Mouse (Mus musculus) activated CD4-positive, CD25-positive, alpha-beta regulatory T cell, adult 4 months (primary cell): ENCODE data around the gene Foxn2. TPM values are rescaled to one million over a fixed set of nuclear protein-coding genes. Genes with fewer than 3 reads are reported as not detected.
"Not testable (repeated sequence)": the region's sequence is repeated elsewhere in the genome, so short reads cannot be mapped to it uniquely, and the experiment has no call there.

Experiments used
- ATAC-seq: one replicate; pipeline ENCODE4 v1.8.0; 2017
- polyA plus RNA-seq, 2 experiments: library from polyadenylated mRNA; unstranded; fragments of 100-300 nt; shearing (Covaris generic); gene quantifications; one replicate each; pipeline ENCODE4 v1.2.1; 2017

Gene Foxn2
- polyA plus RNA-seq: 10 to 100 TPM; 34.0 to 36.1 TPM

DNA sequence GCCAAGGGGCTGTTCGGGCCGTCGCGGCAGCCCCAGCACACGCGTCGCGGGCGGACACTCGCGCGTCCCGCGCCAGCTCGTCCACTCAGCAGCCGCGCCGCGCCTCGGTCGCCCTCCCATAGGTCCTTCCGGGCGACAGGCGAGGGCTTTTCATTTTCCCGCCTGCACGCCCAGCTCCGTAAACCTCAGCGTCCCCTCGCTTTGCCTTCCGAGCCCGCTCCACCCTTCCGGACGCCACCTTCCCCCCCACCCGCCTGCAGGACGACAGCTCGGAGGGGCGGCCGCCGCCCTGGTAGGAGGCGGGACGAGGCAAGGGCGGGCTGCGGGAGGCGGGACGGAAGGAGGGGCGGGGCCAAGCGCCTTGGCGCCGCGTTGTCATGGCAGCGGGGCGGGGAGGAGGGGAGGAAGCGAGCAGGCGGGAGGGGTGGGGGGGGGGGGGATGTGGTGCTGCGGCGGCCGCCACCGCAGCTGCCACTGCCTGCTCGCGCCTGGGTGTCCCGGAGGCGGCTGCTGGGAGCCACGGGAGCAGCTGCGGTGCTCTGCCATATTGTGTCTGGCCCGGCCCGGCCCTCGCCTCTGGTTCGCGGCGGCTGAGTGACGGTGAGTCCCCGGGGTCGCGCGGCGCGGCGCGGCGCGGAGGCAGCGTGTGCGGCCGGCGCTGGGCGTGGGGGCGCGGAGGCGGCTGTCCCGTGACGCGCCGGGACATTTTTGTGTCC, at the start of gene Foxn2:
Gene Foxn2 (plus strand): TSS at position 427 of the 716 bp plus-strand sequence.
- peak; percentile 73 for ATAC-seq

GRCm38 (mm10) chr17:88397501-88397900, 43.0 kb upstream of the Foxn2 start:
- no peak for ATAC-seq

- ATAC-seq: no peak
Observed at GRCm38 (mm10) chr17:88398090-88398489, 42.4 kb upstream of the Foxn2 start.

DNA sequence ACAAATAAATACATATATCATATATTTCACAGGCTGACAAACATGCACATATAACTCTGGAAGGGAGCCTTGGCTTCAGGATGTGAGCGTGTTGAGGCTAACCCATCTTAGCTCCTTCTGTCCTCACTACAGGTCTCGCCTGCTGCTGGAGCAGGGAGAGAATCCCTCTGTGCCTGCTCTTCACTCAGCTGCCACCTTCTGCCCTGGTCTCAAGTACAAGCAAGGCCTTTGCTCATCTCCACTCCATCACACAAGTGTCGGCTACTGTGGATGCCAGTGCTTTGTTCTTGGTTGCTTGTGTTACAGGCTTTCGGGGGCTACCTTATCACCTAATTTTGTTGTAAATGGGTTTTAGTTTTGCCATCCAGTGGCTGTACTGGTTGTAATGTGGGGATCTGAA, 41.7 kb upstream of the Foxn2 start:
- no peak for ATAC-seq

DNA sequence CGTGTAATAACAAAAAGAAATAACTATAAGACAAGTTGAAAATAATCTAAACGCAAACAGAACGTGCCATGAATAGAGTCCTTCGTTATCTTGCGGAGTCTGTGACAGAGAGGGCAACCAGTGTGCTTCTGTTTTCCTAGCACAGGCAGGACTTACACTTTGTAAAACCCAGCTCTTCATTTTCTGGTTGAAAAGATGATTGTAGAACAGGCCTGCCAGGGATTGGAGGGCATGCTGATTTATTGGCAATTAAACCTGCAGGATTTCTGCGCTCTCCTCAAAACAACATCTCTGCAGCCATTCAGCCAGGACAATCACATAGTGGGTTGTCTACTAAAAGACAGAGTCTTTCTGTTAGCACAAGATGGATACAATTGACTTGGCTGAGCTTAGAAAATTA, 40.4 kb upstream of the Foxn2 start:
- ATAC-seq: no peak

DNA sequence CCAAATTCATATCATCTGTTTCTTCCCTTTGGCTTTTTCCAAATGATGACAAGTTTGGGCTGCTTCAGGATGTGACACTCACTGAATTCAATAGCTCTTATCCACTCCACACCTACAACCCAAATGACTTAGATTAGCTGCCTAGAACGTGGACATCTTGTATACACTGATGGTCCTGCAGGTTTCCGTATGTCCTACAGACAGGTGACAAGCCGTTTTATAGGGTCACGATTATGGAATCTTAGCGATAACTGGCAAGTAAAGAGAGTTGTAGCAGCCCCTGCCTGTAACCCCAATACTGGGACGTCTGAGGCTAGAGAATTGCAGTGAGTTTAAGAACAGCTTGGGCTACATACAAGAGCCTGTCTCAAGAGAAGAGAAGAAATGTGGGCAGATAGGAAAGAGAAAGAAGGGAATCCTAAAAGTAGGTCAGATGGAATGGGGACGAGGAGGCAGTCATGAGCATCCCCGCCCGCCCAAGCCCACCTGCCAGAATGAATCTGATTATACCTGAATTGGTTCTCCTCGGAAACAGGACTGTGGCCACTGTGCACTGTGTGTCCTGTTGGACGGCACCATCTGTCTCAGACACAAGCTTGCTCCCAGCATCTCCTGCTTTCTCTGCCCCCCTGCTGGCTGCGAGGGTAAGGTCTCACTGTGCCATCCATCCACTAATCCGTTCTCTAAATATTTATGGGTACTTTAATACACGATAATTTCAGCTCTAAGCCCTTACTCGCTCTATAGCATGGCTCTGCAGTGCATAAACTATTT, 39.6 kb upstream of the Foxn2 start:
- no peak for ATAC-seq

DNA sequence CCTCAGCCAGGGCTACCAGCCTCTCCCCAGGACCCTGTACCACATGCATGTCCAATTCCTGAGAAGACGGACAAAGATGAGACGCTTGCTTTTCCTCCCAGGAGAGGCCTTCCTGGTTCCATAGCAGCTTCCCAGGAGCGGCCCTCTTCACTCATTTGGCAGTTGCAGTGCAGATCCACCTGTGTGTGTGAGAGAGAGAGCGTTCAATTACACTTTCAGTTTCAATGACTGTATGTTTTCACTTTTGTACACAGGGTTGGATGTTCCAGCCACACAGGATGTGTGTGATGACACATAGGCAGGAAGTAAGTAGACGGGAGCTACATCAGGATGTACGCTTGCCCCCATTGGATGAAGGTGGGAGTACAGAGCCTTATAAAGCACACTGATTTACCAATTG, 37.2 kb upstream of the Foxn2 start:
- ATAC-seq: peak; percentile 97

DNA sequence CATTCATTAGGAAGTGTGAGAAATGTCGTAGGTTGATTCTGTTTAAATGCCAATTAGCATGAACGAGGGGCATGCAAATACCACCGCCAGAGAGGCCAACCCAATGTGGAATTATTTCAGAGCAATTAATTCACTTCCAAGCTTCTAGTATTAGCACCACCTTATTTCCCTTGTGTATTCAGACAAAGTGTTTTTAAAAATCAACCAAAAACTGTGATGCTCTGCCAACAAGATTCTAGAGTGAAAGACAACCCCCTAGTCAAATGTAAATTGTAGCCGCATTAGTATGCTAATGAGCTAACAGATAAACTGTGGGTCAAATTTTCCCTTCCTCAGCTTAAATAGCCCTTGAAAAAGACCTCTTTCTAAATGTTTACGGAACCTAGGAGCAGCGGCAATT, 36.0 kb upstream of the Foxn2 start:
- ATAC-seq: no peak

DNA sequence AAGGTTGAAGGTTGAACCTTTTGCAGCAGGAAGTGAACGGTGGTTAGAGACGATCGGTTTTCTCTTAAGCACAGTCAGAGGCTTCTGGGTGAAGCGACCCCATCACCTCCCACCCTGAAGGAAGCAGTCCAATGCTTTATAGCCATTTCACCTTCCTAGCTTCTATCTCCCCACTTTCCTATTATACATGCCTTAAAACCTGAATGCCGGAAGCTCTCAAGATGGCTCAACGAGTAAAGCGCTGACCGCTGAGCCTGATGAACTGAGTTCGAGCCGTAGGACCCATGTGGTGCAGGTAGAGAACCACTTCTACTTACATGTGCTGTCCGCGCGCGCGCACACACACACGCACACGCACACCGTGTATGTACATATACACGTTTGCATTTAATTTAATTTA, 35.4 kb upstream of the Foxn2 start:
- peak; percentile 17 for ATAC-seq

GRCm38 (mm10) chr17:88409706-88410105, 30.8 kb upstream of the Foxn2 start:
- ATAC-seq: no peak

GRCm38 (mm10) chr17:88413155-88413836, 27.2 kb upstream of the Foxn2 start:
- ATAC-seq: no peak

DNA sequence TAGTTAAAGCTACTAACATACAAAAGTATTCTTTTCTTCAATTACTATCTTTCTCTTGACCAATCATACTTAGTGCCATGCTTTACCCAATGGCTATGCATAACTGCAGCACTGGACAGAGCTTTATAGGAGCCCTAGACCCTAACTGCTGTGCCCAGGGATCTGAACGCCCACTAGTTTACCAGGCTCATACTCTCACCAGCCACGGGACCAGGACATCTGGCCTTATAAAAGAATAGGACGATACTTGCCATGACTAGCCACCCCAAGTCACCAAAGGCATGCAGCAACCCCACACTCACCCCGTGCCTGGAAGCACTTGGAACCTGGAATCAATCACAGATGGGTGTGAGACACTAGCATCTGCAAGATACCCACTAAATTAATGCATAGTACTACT, 20.1 kb upstream of the Foxn2 start:
- ATAC-seq: no peak

DNA sequence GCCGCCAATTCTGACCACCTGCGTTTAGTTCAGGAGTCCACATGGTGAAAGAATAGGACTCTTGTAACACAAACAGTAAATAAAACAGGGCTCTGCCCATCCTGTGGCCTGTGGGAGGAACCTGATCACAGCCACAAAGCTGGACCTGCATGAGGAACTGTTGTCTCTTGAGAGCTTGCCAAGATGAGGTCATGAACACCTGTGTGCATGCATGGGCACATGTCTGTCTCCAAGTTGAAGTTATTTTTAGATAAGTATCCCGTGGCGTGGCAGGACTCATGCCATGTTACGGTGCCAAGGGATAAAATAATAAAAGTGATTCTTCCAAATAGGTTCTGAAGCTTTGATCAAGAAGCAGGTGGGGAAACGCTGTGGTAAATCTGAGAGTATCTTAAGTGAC, 19.3 kb upstream of the Foxn2 start:
- ATAC-seq: no peak

DNA sequence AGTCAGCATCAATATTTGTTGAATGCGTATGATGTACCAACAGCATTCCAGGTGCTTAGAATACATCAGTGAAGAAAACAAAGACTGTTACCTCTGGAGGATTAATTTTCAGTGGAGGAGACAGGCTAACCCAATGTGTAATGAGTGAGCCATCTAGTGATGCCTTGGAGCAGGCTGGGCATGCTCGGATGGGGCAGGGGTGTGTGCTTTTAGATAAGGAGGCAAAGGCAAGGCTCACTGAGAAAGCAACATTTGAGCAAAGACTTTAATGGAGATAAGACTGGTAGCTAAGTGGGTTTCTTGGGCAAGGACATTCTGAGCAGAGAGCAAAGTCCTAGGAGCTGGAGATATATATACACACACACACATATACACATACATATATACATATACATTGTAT, 9.8 kb upstream of the Foxn2 start:
- ATAC-seq: no peak

- no peak for ATAC-seq
Observed at GRCm38 (mm10) chr17:88431486-88431885, 9.0 kb upstream of the Foxn2 start.

DNA sequence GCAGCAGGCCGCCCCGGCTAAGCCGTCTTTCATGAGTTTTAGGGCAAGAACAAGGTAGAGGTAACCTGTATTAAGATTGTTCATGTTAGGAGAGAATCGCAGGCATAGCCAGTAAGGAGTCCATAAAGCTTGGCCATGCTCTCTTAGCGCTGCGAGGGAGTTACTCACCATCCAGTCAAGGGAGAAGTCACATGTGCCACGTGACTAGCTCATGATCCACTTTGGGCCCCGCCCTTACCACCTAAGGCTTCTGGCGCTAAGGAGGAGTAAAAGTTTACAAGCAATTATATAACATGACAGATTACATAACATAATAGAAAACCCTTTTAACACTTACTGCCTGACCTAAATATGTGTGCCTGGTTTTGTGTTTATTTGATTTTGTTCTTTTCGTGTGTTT, 8.5 kb upstream of the Foxn2 start:
- no peak for ATAC-seq

- no peak for ATAC-seq
Observed at GRCm38 (mm10) chr17:88435322-88435721, 5.2 kb upstream of the Foxn2 start.

DNA sequence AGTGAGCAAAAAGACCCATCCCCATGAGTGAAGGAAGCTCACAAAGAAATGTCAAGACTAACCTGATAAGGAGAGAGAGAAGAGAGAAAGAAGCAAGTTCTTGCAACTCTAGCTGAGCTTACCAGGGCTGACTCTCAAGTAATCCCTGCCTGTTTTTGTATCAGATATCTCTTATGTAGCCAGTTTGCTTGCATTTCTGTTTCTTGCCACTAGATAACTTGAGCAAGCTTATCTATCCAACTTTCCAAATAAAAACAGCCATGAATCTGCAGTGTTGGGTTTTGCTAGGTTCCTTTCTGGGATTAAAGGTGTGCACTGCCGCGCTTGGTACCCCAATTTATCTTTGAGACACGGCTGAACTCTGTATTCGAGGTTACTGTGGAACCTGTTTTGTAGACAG, 4.2 kb upstream of the Foxn2 start:
- ATAC-seq: no peak

- not testable (repeated sequence) for ATAC-seq
Observed at GRCm38 (mm10) chr17:88436749-88437148, 3.8 kb upstream of the Foxn2 start.

DNA sequence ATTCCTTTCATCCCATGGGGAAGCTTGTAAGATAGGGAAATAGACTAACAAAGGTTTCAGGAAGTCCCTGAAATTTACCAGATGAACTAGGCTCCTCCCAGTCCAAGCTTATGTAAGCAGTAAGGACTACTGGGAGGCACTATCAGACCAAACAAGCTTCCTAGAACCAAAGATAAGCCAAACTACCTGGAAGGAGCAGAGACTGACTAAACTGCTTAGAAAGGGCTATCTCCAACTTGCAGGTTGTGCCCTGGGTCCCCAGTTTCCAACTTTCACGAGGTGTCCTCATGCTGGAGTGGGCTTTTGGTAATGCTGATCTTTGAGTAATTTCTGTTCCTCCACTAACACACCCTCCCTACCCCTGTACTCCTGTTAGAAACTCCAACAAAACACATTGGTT, 3.1 kb upstream of the Foxn2 start:
- no peak for ATAC-seq

- no peak for ATAC-seq
Observed at GRCm38 (mm10) chr17:88439536-88440050, 918 bp upstream of the Foxn2 start.

GRCm38 (mm10) chr17:88441001-88441431, 505 bp downstream of the Foxn2 start:
- peak; percentile 0 for ATAC-seq

GRCm38 (mm10) chr17:88441432-88442174, 1.1 kb downstream of the Foxn2 start:
- ATAC-seq: peak; percentile 45
